Mouse (Mus musculus): ENCODE data around the gene Best3. TPM values are rescaled to one million over a fixed set of nuclear protein-coding genes. Genes with fewer than 3 reads are reported as not detected.
A peak's percentile ranks its signal among the peaks of the same experiment; 100 is the strongest.
"Not testable (repeated sequence)": the region's sequence is repeated elsewhere in the genome, so short reads cannot be mapped to it uniquely, and the experiment has no call there.

The Best3 gene
- polyA plus RNA-seq, 1 experiment from 2014 or later = 0.08 TPM

GRCm38 (mm10) chr10:117043497-117044166, 57.5 kb downstream of the Best3 start:
- not testable (repeated sequence) for H3K27me3 ChIP-seq; H3K27ac ChIP-seq; H3K36me3 ChIP-seq; H3K9ac ChIP-seq; H3K4me3 ChIP-seq; H3K9me3 ChIP-seq; ATAC-seq (ENCODE audit: low FRiP score); H3K4me2 ChIP-seq
- H3K4me1 ChIP-seq (replicated peaks) = peaks cover 12% of the 10 kb centered on the region; the same call in 1 of the 2 replicates
- 54% methylated on average over 16 of the region's 16 CpGs for WGBS

DNA sequence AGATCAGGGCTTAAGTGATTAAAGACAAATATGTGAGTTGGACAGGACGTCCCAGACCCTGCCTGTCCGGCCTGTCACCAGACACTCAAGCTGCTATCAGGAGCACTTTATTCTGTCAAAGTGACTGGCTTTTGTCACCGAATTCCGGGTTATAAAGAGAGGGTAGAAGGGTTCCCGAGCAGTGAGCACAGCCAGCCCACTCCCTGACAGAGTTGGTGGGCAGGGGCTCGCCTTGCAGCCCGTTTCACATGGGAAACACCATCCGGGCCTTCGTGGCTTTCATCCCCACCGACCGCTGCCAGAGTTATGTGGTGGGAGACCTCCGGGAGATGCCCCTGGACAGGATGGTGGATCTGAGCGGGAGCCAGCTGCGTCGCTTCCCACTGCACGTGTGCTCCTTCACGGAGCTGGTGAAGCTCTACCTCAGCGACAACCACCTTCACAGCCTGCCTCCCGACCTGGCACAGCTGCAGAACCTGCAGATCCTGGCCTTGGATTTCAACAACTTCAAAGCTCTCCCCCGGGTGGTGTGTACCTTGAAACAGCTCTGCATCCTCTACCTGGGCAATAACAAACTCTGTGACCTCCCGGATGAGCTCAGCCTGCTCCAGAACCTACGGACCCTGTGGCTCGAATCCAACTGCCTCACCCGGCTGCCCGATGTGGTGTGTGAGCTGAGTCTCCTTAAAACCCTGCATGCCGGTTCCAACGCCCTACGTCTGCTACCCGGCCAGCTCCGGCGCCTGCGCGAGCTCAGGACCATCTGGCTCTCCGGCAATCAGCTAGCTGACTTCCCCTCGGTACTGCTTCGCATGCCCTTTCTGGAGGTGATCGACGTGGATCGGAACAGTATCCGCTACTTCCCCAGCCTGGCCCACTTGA, 59.3 kb downstream of the Best3 start, which contains the start of gene Lrrc10:
Gene Lrrc10 (plus strand): TSS at position 167 of the 882 bp plus-strand sequence.
- Histone ChIP-seq H3K4me2 (peak within 1 kb of the TSS; percentile 43), H3K4me3 (peak within 1 kb of the TSS; percentile 8; the same call in 1 of the 2 replicates), H3K9ac (peak within 1 kb of the TSS; percentile 55), H3K9me3 (no peaks in the 10 kb centered on the region), H3K27me3 (no peaks in the 10 kb centered on the region; the same call in 1 of the 2 replicates), H3K36me3 (peaks cover 21% of the 10 kb centered on the region), H3K4me1 (replicated peaks) (peaks cover 12% of the 10 kb centered on the region; the same call in 1 of the 2 replicates), H3K27ac (no peak within 1 kb of the TSS)
- 46% methylated on average over 40 of the region's 40 CpGs for WGBS
- peak; percentile 23; the same call in 1 of the 2 replicates for ATAC-seq (ENCODE audit: low FRiP score)

DNA sequence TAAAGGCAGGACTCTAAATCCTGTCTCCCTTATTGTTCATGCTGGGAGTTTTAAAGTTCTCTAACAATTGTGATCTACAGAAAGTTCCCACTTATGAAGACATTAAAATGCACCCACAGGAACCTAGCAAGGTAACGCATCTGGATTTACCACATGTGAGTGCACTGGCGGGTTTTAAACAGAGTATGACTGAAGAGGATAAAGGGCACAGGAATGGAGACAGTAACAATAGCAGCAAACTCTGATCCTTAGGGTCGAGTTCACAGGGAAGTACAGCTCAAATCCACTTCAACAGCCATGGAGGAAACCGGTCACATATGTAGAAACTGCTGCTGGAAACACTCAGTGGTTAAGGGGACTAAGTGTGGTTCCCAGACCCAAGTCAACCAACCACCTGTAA, 63.1 kb downstream of the Best3 start:
- Histone ChIP-seq H3K4me2 (no peak overlapping the region), H3K27me3 (no peaks in the 10 kb centered on the region; the same call in 1 of the 2 replicates), H3K27ac (no peak overlapping the region), H3K9ac (no peak overlapping the region), H3K9me3 (no peaks in the 10 kb centered on the region), H3K4me3 (no peak overlapping the region), H3K4me1 (replicated peaks) (peaks cover 12% of the 10 kb centered on the region; the same call in 1 of the 2 replicates), H3K36me3 (peaks cover 57% of the 10 kb centered on the region)
- no peak for ATAC-seq (ENCODE audit: low FRiP score)
- 78% methylated on average over 4 of the region's 4 CpGs for WGBS

- Histone ChIP-seq H3K9ac (no peak overlapping the region), H3K4me2 (no peak overlapping the region), H3K27me3 (no peaks in the 10 kb centered on the region; the same call in 1 of the 2 replicates), H3K4me1 (replicated peaks) (peaks cover 12% of the 10 kb centered on the region; the same call in 1 of the 2 replicates), H3K4me3 (no peak overlapping the region), H3K9me3 (no peaks in the 10 kb centered on the region), H3K27ac (no peak overlapping the region), H3K36me3 (peaks cover 65% of the 10 kb centered on the region)
- ATAC-seq (ENCODE audit: low FRiP score) = no peak
- 87% methylated on average over 4 of the region's 4 CpGs for WGBS
These were observed 64.0 kb downstream of the Best3 start for GRCm38 (mm10) chr10:117049961-117050597.

DNA sequence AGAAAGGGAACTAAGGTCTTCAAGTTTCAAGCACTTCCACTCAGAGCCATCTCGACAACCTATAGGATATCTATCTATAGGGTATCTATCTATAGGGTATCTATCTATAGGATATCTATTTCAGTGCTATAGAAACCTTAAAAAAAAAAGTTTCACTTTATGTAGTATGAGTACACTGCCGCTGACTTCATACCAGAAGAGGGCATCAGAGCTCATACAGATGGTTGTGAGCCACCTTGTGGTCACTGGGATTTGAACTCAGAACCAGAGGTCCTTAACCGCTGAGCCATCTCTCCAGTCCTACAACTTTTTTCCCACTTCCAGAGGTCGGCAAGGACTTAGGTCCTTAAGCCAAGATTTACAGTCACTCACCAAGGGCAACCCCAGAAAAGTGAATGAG, 69.6 kb downstream of the Best3 start:
- ATAC-seq (ENCODE audit: low FRiP score) = no peak
- H3K36me3 ChIP-seq = peaks cover 98% of the 10 kb centered on the region
- H3K9ac ChIP-seq = no peak overlapping the region
- 95% methylated on average over 4 of the region's 4 CpGs for WGBS
- H3K4me2 ChIP-seq = no peak overlapping the region
- H3K27me3 ChIP-seq = no peaks in the 10 kb centered on the region
- no peak overlapping the region for H3K27ac ChIP-seq
- peaks cover 16% of the 10 kb centered on the region for H3K4me1 ChIP-seq (replicated peaks)
- no peaks in the 10 kb centered on the region for H3K9me3 ChIP-seq
- H3K4me3 ChIP-seq = no peak overlapping the region

DNA sequence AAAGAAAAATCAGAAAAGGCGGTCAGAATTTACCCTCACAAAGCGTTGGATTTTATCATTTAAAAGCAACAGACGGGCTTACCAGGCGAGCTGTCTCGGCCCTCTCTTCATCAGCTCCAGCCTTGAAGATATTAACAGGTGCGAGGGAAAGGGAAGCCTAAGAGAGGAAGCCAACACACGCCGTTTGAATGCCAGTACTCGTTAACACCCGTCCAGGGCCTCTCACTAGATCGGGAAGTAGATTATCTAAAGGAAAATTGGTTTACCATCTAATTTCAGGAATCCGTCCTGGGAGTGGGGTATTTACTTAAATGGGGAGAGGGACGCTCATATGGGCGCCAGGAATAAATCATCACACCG, 76.8 kb downstream of the Best3 start:
- 4% methylated on average over 15 of the region's 15 CpGs for WGBS
- ATAC-seq (ENCODE audit: low FRiP score) = peak; percentile 1; the same call in 1 of the 2 replicates

GRCm38 (mm10) chr10:117063254-117064021, 77.3 kb downstream of the Best3 start, which contains the start of gene Cct2:
TSS of gene Cct2 (minus strand) at chr10:117063814.
- WGBS = under 1% methylated on average over 68 of the region's 68 CpGs
- Histone ChIP-seq H3K27me3 (no peaks in the 10 kb centered on the region), H3K4me2 (peak within 1 kb of the TSS; percentile 72), H3K9ac (peak within 1 kb of the TSS; percentile 87), H3K27ac (peak within 1 kb of the TSS; percentile 91), H3K9me3 (no peaks in the 10 kb centered on the region), H3K4me3 (peak within 1 kb of the TSS; percentile 94), H3K36me3 (peaks cover 37% of the 10 kb centered on the region), H3K4me1 (replicated peaks) (peaks cover 22% of the 10 kb centered on the region)
- peak; percentile 95 for ATAC-seq (ENCODE audit: low FRiP score)

More for the DNA sequence above, 76.8 kb downstream of the Best3 start:
- peak overlapping the region; percentile 94 for H3K4me3 ChIP-seq
- H3K27ac ChIP-seq = peak overlapping the region; percentile 91
- no peaks in the 10 kb centered on the region for H3K27me3 ChIP-seq
- peaks cover 42% of the 10 kb centered on the region for H3K36me3 ChIP-seq
- H3K4me1 ChIP-seq (replicated peaks) = peaks cover 22% of the 10 kb centered on the region
- H3K9ac ChIP-seq = peak overlapping the region; percentile 87
- no peaks in the 10 kb centered on the region for H3K9me3 ChIP-seq
- peak overlapping the region; percentile 72 for H3K4me2 ChIP-seq

DNA sequence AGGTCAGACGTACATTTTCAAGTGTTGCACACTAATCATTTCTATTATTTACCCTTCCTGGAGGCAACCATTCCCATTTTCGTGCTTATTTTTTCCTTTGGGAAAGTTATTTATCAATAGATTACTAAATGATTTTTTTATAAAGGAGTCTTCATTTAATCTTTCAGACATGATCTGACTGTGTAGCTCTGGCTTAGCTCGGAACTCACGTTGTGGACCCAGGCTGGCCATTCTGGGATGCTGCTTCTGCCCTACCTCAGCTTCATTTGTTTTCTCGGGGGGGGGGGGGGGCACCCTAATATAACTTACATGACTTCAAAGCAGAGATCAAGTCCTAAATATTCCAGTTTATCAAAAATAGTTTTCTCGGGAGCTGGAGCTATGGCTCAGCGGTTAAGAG, 78.0 kb downstream of the Best3 start:
- peaks cover 16% of the 10 kb centered on the region for H3K4me1 ChIP-seq (replicated peaks)
- ATAC-seq (ENCODE audit: low FRiP score) = peak; percentile 62

GRCm38 (mm10) chr10:117069109-117069508, 83.0 kb downstream of the Best3 start:
- ATAC-seq (ENCODE audit: low FRiP score) = no peak
- H3K36me3 ChIP-seq = peaks cover 34% of the 10 kb centered on the region
- H3K27me3 ChIP-seq = no peaks in the 10 kb centered on the region
- H3K4me1 ChIP-seq (replicated peaks) = no peaks in the 10 kb centered on the region
- over 99% methylated on average over 3 of the region's 3 CpGs for whole genome bisulfite sequencing
- H3K4me3 ChIP-seq = no peak overlapping the region
- no peak overlapping the region for H3K27ac ChIP-seq
- H3K9me3 ChIP-seq = no peaks in the 10 kb centered on the region
- H3K9ac ChIP-seq = no peak overlapping the region
- no peak overlapping the region for H3K4me2 ChIP-seq

More for the DNA sequence above, 78.0 kb downstream of the Best3 start:
- Histone ChIP-seq H3K36me3 (peaks cover 31% of the 10 kb centered on the region), H3K27ac (peak overlapping the region; percentile 86), H3K9ac (peak overlapping the region; percentile 58; the same call in 1 of the 2 replicates), H3K27me3 (no peaks in the 10 kb centered on the region), H3K9me3 (no peaks in the 10 kb centered on the region), H3K4me3 (peak overlapping the region; percentile 94), H3K4me2 (peak overlapping the region; percentile 72)
- 9% methylated on average over 7 of the region's 7 CpGs for WGBS

GRCm38 (mm10) chr10:117072191-117072888, 86.2 kb downstream of the Best3 start:
- H3K27me3 ChIP-seq = no peaks in the 10 kb centered on the region
- no peak for ATAC-seq (ENCODE audit: low FRiP score)
- H3K9ac ChIP-seq = no peak overlapping the region
- no peaks in the 10 kb centered on the region for H3K4me1 ChIP-seq (replicated peaks)
- 94% methylated on average over 18 of the region's 18 CpGs for WGBS
- H3K4me3 ChIP-seq = no peak overlapping the region
- no peak overlapping the region for H3K27ac ChIP-seq
- peaks cover 56% of the 10 kb centered on the region for H3K36me3 ChIP-seq
- H3K9me3 ChIP-seq = no peaks in the 10 kb centered on the region
- no peak overlapping the region for H3K4me2 ChIP-seq

DNA sequence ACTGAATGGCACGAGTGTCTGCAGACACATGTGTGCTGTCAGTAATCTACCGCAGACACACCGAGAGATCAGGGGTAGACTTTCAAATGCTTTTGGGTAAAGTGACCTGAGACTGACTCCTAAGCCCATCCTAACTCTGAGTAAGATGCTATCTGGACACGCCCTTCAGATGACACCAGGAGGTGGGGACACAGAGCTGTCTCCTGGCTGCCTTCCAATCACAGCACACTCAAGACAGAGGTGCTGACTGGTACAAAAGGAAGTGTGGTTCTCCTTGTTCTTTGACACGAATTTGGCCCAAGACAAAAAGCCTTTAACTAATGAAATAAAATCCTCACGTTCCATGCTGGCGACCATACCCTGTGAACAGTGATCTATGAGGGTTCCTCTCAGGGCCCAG, 87.1 kb downstream of the Best3 start:
- Histone ChIP-seq H3K9me3 (no peaks in the 10 kb centered on the region), H3K27ac (no peak overlapping the region), H3K9ac (no peak overlapping the region), H3K36me3 (peaks cover 61% of the 10 kb centered on the region), H3K4me3 (no peak overlapping the region), H3K27me3 (no peaks in the 10 kb centered on the region), H3K4me1 (replicated peaks) (no peaks in the 10 kb centered on the region), H3K4me2 (no peak overlapping the region)
- ATAC-seq (ENCODE audit: low FRiP score) = no peak
- WGBS = 83% methylated on average over 7 of the region's 7 CpGs
